Mouse (Mus musculus) midbrain, embryonic 11.5 days (tissue): ENCODE data around the gene Nrg3. TPM values are rescaled to one million over a fixed set of nuclear protein-coding genes. Genes with fewer than 3 reads are reported as not detected.

Source experiments
- ATAC-seq: fragments of 200-750 bp; cut with Nextera tagmentation; 2 replicates; pipeline ENCODE4 v1.8.0; 2017; ENCODE audit warnings: moderate TSS enrichment, moderate library complexity; ENCODE audit not compliant: low FRiP score
- DNase-seq: peaks from one replicate; pipeline ENCODE4 v3.0.0; 2015; ENCODE audit warnings: low spot score; ENCODE audit errors: missing footprints
- H3K27ac ChIP-seq: fragments of 300-500 bp; sonication (generic); 2 replicates; pipeline ENCODE4 v1.5.1; 2014; ENCODE audit warnings: low read depth, low read length
- H3K27me3 ChIP-seq: fragments of 300-500 bp; sonication (generic); 2 replicates; pipeline ENCODE4 v1.6.1; 2014; ENCODE audit warnings: mild to moderate bottlenecking, low read length, moderate library complexity, mixed read lengths; ENCODE audit not compliant: control insufficient read depth, insufficient read depth
- H3K36me3 ChIP-seq: fragments of 300-500 bp; sonication (generic); 2 replicates; pipeline ENCODE4 v1.6.1; 2014; ENCODE audit warnings: mild to moderate bottlenecking, low read length, moderate library complexity, mixed read lengths; ENCODE audit not compliant: control insufficient read depth, insufficient read depth
- H3K4me1 ChIP-seq: fragments of 300-500 bp; sonication (generic); 2 replicates; pipeline ENCODE4 v1.6.1; 2014; ENCODE audit warnings: low read length; ENCODE audit not compliant: control insufficient read depth, insufficient read depth
- H3K4me2 ChIP-seq: fragments of 300-500 bp; sonication (generic); 2 replicates; pipeline ENCODE4 v1.6.1; 2014; ENCODE audit warnings: mild to moderate bottlenecking, moderate library complexity
- H3K4me3 ChIP-seq: fragments of 300-500 bp; sonication (generic); 2 replicates; pipeline ENCODE4 v1.5.1; 2014; ENCODE audit warnings: low read depth, low read length
- H3K9ac ChIP-seq: fragments of 300-500 bp; sonication (generic); 2 replicates; pipeline ENCODE4 v1.6.1; 2014; ENCODE audit warnings: low read length
- H3K9me3 ChIP-seq: fragments of 300-500 bp; sonication (generic); 2 replicates; pipeline ENCODE4 v1.6.1; 2016; ENCODE audit warnings: low read length; ENCODE audit not compliant: control insufficient read depth
- WGBS: fragments of 180-500 bp; shearing (Covaris S2); extraction: QIAGEN DNeasy Blood & Tissue Kit; methylation state at CpG from one replicate; pipeline ENCODE4 v1.1.7; 2014; 5-methylcytosine and 5-hydroxymethylcytosine counted together
- polyA plus RNA-seq: library from polyadenylated mRNA; unstranded; fragments of >200 nt; fragmentation: Nextera tagmentation; extraction: Ambion mirVana; gene quantifications from 2 replicates; pipeline ENCODE4 v1.2.1, GENCODE M21; 2014

Gene Nrg3
- polyA plus RNA-seq, 1 experiment from 2014 or later = 1.2 TPM

- Histone ChIP-seq H3K4me3 (no peak overlapping the region), H3K27me3 (no peaks in the 10 kb centered on the region), H3K9me3 (no peaks in the 10 kb centered on the region), H3K27ac (no peak overlapping the region), H3K4me1 (no peaks in the 10 kb centered on the region), H3K9ac (no peak overlapping the region), H3K36me3 (no peaks in the 10 kb centered on the region), H3K4me2 (no peak overlapping the region)
- DNase-seq (no peak), ATAC-seq (no peak)
- 89% methylated on average over 3 of the region's 3 CpGs for WGBS
Observed at GRCm38 (mm10) chr14:38630114-38630513, 842.8 kb downstream of the Nrg3 start.

DNA sequence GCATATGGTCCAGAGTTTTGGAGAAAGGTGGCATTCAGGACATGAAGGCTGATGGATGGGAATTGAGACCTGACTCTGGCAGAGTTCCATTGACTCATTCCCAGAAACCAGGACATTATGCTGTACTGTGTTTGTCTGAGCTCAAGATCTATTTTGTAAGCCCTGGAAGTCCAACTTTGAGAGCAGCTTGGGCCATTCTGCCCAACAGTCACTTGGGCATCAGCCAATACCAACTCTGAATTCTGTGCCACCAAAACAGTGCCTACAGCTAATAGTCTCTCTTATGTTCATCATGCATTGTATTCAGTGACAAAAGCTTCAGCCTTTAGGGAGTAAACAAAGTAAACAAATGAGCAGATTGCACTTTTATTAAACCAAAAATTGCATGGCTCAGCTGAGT lies 843.2 kb downstream of the Nrg3 start:
- no peaks in the 10 kb centered on the region for H3K9me3 ChIP-seq
- no peak overlapping the region for H3K27ac ChIP-seq
- no peaks in the 10 kb centered on the region for H3K36me3 ChIP-seq
- ATAC-seq (no peak), DNase-seq (no peak)
- H3K27me3 ChIP-seq = no peaks in the 10 kb centered on the region
- H3K4me2 ChIP-seq = no peak overlapping the region
- H3K9ac ChIP-seq = no peak overlapping the region
- H3K4me3 ChIP-seq = no peak overlapping the region
- H3K4me1 ChIP-seq = no peaks in the 10 kb centered on the region

GRCm38 (mm10) chr14:38628862-38629619 lies 843.8 kb downstream of the Nrg3 start:
- Histone ChIP-seq H3K4me3 (no peak overlapping the region), H3K9ac (no peak overlapping the region), H3K4me2 (no peak overlapping the region), H3K9me3 (no peaks in the 10 kb centered on the region), H3K27ac (no peak overlapping the region), H3K27me3 (no peaks in the 10 kb centered on the region), H3K36me3 (no peaks in the 10 kb centered on the region), H3K4me1 (no peaks in the 10 kb centered on the region)
- 84% methylated on average over 2 of the region's 2 CpGs for WGBS
- DNase-seq (no peak), ATAC-seq (no peak)

GRCm38 (mm10) chr14:38616969-38617368 lies 855.9 kb downstream of the Nrg3 start:
- no peaks in the 10 kb centered on the region for H3K9me3 ChIP-seq
- no peaks in the 10 kb centered on the region for H3K4me1 ChIP-seq
- no peak overlapping the region for H3K4me3 ChIP-seq
- H3K36me3 ChIP-seq = no peaks in the 10 kb centered on the region
- no peaks in the 10 kb centered on the region for H3K27me3 ChIP-seq
- no peak overlapping the region for H3K4me2 ChIP-seq
- H3K9ac ChIP-seq = no peak overlapping the region
- no peak overlapping the region for H3K27ac ChIP-seq
- DNase-seq = no peak
- ATAC-seq = no peak

DNA sequence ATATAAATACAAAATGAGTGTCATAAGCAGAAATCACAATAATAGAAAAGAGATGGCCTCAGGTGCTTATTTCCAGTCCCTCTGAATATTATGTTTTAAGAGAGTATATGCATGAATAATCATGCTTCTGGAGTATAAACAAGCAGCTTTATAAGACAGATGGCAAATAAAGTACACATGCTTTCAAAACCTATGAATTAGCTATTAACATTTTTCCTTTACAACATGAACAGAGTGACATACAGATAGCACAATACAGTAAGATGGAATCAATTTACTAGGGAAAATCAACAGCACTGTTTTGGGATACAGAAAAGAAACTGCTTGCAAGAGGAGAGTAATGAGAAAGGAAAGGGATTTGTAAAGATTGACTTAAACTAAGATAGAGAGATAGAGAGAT lies 875.2 kb downstream of the Nrg3 start:
- ATAC-seq (no peak), DNase-seq (no peak)
- no peak overlapping the region for H3K4me3 ChIP-seq
- no peak overlapping the region for H3K4me2 ChIP-seq
- H3K36me3 ChIP-seq = no peaks in the 10 kb centered on the region
- no peak overlapping the region for H3K27ac ChIP-seq
- no peaks in the 10 kb centered on the region for H3K9me3 ChIP-seq
- H3K27me3 ChIP-seq = no peaks in the 10 kb centered on the region
- H3K9ac ChIP-seq = no peak overlapping the region
- H3K4me1 ChIP-seq = no peaks in the 10 kb centered on the region

- H3K36me3 ChIP-seq = no peaks in the 10 kb centered on the region
- DNase-seq = no peak
- H3K27me3 ChIP-seq = no peaks in the 10 kb centered on the region
- H3K27ac ChIP-seq = no peak overlapping the region
- WGBS = 88% methylated on average over 1 of the region's 1 CpGs
- H3K4me3 ChIP-seq = no peak overlapping the region
- H3K9me3 ChIP-seq = no peaks in the 10 kb centered on the region
- H3K4me1 ChIP-seq = no peaks in the 10 kb centered on the region
- no peak overlapping the region for H3K4me2 ChIP-seq
- no peak for ATAC-seq
- no peak overlapping the region for H3K9ac ChIP-seq
Observed at GRCm38 (mm10) chr14:38594297-38594696, 878.6 kb downstream of the Nrg3 start.

- H3K36me3 ChIP-seq = no peaks in the 10 kb centered on the region
- no peak overlapping the region for H3K4me2 ChIP-seq
- ATAC-seq (no peak), DNase-seq (no peak)
- H3K9ac ChIP-seq = no peak overlapping the region
- H3K4me3 ChIP-seq = no peak overlapping the region
- no peaks in the 10 kb centered on the region for H3K4me1 ChIP-seq
- H3K27ac ChIP-seq = no peak overlapping the region
- 88% methylated on average over 3 of the region's 3 CpGs for WGBS
- H3K27me3 ChIP-seq = no peaks in the 10 kb centered on the region
- H3K9me3 ChIP-seq = no peaks in the 10 kb centered on the region
Observed at GRCm38 (mm10) chr14:38576796-38577195, 896.1 kb downstream of the Nrg3 start.

GRCm38 (mm10) chr14:38568184-38568583 lies 904.7 kb downstream of the Nrg3 start:
- 93% methylated on average over 1 of the region's 1 CpGs for WGBS
- Histone ChIP-seq H3K9ac (no peak overlapping the region), H3K4me3 (no peak overlapping the region), H3K4me1 (no peaks in the 10 kb centered on the region), H3K27me3 (no peaks in the 10 kb centered on the region), H3K27ac (no peak overlapping the region), H3K36me3 (no peaks in the 10 kb centered on the region), H3K4me2 (no peak overlapping the region), H3K9me3 (no peaks in the 10 kb centered on the region)
- DNase-seq = no peak
- no peak for ATAC-seq

GRCm38 (mm10) chr14:38566182-38566581 lies 906.7 kb downstream of the Nrg3 start:
- H3K4me1 ChIP-seq = no peaks in the 10 kb centered on the region
- DNase-seq (no peak), ATAC-seq (no peak)
- no peaks in the 10 kb centered on the region for H3K9me3 ChIP-seq
- no peaks in the 10 kb centered on the region for H3K36me3 ChIP-seq
- no peak overlapping the region for H3K9ac ChIP-seq
- H3K4me2 ChIP-seq = no peak overlapping the region
- no peaks in the 10 kb centered on the region for H3K27me3 ChIP-seq
- no peak overlapping the region for H3K27ac ChIP-seq
- H3K4me3 ChIP-seq = no peak overlapping the region
- WGBS = 87% methylated on average over 3 of the region's 3 CpGs
